Mouse (Mus musculus) adrenal gland, postnatal 4 days (tissue): ENCODE measurements at regions not wholly inside any gene's neighbourhood (a gene's known extent, or its start where the extent isn't known, plus 50 kb on each side); places are given as distances from the start of the nearest gene placed in this dataset.
A peak's percentile ranks its signal among the peaks of the same experiment; 100 is the strongest.
"Not testable (repeated sequence)": the region's sequence is repeated elsewhere in the genome, so short reads cannot be mapped to it uniquely, and the experiment has no call there.

ENCODE experiments used
- DNase-seq, 2 experiments: peaks; one replicate each; pipeline ENCODE4 v3.0.0; 2021 to 2022; ENCODE audit warnings: low spot score in 2 of 2, mixed read lengths in 2 of 2

DNA sequence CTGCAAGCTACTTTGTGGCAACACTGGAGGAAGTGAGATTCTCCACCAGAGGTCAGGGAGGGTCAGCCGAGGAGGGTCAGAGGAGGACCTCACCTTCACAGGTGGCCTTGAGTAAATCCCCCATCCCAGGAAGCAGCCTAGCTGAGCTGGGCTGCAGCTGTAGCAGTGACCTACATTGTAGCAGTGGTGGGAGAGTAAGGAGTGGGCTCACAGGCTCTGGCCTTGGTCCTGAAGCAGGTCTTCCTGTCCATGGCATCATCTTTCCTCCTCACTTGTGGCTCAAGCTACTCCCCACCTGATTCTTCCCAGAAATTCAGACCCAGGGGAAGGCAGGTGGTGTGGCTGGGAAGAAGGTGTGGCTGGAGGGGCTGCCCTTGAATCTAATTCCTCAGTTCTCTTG is 84.3 kb downstream of the 1810013L24Rik start:
- not testable (repeated sequence) for DNase-seq

DNA sequence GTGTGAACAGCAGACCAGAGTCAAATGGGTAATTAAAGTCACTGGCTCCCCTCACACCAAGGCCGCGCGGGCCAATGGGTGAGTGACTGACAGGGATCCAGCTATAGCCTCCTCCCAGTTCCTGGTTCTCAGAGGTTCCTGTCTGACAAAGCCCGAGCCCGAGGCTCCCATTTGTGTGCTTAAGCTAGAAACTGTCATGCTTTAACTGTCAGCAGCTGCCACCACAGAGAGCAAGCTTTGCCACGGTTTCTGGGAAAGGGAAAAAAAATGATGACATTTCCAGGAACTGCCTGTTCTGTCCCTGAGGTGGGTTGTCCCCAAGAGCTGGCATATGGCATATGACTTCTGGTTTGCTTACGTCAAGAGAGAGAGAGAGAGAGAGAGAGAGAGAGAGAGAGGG is 86.2 kb downstream of the 1810013L24Rik start:
- DNase-seq: no peak

DNA sequence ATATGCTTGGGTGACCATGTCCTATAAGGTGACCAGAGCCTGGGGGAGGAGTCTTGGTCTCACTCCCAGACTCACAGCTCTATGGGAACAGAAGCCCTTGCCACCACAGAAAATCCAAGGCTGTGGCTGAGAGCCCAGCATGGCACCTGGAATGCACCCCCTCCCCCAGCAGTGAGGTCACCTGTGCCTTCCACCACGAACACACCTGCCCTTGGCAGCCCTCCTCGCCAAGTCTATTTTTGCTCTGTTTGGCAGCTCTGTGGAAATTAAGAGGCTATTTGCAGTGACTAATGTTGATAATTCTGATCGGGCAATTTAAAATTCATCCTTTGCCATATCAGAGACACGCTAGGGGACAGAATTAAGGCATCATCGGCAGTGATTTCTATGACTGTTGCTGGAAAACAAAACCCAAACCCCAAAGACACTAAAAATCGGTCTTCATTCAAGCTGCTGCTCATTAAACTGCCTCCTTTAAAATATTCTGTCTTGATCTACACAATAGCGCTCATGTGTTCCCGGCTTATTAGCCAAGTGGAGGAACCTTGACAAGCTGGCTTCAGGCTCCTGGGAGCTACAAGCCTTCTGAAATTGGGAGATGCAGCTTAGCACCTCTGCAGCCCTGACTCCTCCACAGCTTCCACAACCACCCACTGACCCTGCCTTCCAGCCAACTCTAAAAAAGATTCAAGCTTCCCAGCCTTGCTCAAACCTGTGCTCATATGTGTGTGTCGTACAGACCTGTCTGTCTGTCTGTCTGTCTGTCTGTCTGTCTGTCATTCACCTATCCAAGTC is 89.0 kb downstream of the 1810013L24Rik start:
- DNase-seq: no peak

DNA sequence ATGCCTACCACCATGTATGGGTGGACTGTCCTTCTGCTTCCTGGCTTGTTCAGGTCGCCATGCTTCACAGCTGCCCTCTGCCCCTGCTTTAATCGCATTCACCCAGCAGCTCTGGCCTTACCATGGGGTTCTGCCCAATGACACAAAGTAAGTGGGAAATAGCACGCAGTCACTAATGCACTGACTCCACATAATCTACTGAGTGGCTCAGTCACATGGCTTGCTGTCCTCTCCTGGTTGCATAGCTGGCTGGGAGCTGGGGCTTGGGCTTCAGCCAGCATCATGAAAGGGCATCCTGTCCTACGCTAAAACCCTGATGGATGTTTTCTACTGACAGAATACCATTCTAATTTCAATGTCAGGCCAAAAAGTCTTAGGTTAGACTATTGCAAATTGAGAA is 94.8 kb downstream of the 1810013L24Rik start:
- DNase-seq: no peak

DNA sequence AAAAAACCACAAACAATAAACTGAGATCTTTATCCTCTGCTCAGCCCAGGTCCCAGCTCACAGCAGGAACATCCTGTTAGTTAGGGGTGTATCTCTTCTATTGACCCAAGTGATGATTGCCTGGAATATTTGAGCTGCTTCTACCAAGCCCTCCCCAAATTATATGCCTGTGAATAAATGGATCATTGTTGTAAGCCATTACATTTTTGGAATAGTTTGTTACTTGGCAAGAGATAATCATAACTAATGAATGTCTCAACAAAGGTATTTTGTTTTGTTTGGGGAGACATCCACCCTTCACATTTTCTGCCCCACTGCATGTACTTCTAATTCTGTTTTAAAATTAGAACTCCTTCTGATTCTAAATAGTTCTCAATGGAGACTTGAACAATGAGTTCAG is 102.1 kb downstream of the 1810013L24Rik start:
- no peak for DNase-seq

DNA sequence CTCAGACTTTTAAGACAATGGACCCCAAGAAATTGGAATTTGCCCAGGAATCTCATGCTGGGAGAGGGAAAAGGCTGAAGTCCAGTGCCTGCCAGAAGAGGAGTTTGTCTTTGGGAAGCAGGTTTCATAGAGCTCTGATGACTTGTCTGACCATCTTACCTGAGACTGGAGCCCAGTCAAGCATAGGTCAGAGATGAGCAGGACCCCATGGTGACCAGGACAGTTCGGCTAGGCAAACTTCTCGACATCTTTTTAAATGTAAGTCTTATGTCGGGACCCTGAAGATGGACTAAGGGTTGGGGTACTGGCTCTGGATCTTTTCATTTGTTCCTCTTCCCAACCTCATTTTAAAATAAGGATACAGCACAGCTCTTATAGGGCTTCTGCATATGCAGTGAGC is 103.2 kb downstream of the 1810013L24Rik start:
- DNase-seq: no peak

DNA sequence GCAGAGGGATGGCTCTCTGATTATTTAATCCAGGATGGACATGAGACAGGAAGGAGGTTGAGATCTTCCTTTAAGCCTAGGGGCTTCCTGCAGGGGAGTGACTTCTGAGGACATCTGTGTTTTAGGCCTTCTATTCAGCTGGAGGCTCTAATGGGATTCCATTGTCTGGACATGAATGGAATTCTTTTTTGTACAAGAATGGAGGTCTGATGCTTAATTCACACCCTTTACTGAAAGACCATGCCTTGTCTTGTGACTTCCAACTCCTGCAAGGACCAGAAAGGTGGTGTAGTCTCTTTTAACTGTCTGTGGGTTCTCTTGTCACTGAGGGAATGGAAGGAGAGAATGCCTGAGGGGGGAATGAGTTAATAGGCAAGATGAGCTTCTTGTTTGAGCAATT is 106.5 kb downstream of the 1810013L24Rik start:
- DNase-seq: no peak

DNA sequence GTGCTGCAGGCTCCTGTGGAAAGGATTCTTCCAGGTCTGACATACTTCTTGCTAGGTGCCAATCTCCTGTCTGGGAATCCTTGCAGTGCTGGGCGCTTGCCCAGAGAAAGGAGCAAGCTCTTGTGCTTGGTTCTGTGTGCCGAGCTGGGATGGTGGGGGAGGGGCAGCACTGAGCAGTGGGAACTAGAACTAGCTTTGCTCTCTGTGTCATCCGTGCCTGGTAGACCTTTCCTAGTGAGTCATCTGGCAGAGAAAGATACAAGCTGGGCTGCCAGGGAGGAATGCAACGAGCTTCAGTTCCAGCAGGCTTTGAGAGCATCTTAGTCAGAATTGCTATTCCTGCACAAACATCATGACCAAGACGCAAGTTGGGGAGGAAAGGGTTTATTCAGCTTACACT is 108.6 kb downstream of the 1810013L24Rik start:
- DNase-seq: peak in 1 of 2 experiments; percentile 24

DNA sequence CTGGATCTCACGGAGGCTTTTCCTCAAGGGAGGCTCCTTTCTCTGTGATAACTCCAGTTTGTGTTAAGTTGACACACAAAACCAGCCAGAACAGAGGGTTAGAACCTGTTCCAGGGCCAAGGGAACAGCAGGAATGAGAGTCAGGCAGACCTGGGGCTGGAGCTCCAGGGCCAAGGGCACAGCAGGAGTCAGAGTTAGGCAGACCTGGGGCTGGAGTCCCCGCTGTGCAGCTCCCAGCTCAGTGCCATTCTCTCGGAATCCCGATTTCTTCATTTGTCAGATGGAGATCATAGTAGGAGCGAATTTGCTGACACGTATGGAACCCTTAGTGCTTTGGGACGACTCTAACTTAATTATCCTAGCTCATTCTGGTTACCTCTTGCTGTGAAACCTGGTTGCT is 109.2 kb downstream of the 1810013L24Rik start:
- no peak for DNase-seq

DNA sequence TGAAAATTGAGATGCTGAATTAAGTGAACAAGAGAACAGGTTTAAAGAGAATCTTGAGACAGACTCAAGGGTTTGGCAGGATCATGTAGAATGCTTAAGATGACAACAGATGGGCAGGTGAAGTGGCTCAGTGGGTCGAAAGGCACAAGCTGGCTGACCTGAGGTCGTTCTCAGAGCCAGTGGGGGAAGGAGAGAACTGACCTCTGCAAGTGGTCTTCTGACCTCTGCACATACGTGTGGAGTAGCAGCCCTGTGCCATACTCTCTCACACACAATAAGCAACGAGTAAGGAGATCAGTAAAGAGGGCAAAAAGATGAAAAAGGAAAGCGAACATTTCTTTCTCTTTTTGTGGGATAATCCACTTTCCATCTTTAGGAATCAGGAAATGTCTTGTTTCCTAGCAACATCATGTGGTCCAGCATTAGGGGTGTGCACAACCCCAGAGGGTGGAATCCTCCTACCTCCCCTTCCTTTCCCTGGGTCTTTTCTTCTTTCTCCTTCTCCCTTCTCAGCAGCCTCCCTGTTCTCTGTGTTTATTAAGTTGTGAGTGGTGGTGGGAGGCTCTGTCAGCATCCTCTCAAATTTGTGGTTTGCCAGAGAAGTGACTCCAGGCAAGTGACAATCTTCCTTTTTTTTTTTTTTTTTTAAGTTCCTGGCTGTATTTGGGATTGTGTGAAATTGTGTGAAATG is 114.7 kb downstream of the 1810013L24Rik start:
- no peak for DNase-seq

DNA sequence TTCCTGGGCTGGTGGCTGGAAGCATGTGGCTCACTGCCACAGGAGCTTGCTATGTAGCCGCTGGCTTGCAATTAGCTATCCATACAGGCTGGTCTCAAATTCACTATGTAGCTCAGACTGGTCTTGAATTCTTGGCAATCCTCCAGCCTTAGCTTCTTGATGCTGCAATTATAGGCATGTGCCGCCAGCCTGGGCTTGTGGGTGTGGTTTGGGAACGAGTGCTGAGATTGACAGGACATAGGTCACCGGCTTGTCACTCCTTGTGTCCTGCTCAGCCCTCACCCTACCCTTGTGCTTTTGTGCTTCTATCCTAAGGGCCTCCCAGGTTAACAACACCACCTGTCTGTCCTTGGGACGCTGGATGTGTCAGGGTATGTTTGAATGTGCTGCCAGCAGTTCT is 117.9 kb downstream of the 1810013L24Rik start:
- no peak for DNase-seq

DNA sequence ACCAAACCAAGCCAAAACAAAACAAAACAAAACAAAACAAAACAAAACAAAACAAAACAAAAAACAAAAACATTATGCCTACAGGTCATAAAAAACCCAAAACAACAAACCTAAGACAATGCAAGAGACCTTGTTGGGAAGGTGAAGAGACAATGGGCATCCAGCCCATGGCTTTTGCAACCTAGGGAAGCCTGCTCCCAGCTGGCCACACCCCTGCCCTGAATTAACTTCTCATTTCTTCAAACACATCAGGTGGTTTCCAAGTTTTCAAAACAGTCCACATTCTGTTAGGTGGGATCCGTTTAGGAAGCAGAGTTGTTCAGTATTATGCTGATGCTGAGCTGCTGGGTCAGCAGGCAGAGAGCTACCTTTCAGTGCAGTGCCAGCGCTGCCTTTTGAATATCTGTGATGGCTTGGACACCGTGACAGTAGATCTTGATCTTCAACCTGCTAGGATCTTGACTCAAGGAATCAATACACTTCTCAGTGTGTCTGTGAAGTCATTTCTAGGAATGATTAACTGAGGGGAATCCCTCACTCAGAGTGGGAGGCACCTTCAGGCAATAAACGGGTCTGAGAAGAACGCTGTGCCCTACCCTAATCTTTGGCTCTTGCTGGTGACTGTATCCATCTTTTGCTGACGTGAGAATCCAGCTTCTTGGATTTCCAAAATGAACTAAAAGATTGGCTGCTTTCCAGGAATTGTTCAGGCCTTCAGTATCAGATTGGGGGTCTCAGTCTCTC is 121.4 kb downstream of the 1810013L24Rik start:
- DNase-seq: no peak

DNA sequence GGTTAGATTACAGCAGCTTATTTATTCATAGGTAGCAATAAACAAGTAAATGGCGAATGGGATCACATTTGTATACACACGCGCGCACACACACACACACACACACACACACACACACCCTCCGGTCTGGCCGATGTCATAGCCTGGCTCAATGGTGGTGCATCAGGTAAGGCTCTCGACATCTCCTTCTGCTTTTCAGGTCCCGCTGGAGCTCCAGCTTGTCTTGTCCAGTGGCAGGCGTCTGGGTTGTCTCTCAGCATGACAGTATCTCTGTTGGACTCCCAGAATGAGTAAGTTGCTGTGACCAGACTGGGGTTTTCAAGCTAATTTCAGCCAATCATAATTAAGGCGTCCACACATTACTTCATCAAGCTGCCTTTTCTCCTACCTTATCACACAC is 131.8 kb downstream of the 1810013L24Rik start:
- no peak for DNase-seq

DNA sequence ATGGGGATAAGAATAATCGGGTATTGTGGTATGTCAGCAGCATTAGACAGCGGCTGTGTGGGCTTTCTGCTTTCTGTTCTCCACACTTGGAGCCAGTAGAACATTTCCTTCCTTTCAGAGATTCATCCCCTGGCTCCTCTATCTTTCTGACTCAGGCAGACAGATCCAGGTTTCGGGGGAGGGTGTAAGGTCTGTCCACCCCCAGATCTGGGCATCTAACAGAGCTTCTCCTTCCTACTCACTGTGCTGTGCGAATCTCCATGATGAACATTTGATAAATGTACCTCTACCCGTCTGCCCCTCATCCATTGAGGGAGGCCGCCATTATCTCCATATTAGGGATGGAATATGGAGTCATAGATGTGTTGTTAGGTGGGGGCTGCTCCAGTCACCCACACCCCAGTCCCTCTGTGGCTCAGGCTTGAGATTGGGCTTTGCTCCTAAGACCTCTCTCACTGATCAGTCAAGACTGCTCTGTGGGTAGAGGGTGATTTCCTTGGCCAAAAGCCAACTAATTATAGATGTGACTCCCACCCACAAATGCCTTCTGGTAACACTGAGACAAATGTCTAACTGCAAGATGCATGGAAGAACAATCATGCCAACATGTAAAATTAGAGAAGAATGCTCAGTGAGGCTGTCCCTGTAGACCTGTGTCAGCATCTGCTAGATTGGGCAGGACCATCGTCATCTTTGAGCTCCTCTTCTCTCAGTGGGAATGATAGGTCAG is 163.8 kb downstream of the 1810013L24Rik start:
- DNase-seq: no peak

DNA sequence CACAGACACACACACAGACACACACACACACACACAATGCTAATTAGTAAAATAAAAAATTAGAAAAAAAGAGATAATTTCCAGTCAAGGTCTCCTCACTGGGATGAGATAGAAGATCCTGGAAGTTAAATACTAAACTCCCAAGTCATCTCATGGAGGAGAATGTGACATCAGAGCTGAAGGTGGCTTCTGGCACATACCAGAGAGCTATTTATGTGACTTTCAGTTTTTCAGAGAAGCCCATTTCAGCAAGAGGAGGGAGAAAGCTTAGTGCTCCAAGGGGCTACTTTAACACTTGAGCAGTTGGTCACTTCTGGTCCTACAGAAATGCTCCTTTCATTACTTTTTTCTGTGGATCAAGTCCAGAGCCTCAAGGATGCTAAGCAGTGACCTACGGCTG is 164.6 kb downstream of the 1810013L24Rik start:
- no peak for DNase-seq

DNA sequence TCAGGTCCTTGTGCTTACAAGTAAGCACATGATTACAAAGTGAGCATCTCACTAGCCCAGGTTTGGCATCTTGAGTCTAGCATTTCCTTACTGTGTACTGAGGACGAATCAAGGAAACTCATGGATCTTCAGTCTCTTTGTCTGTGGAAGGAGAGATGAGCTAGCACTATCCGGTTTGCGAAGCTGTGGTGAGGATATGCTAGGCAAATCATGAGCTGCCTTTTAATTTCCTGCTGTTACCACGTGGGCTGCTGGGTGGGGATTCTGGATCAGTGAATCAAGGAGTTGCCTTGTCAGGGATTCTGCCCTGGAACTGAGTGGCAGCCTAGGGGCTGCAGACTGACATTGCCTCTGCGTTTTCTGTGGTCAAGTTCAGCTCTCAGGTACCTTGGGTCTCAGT is 167.3 kb downstream of the 1810013L24Rik start:
- no peak for DNase-seq

DNA sequence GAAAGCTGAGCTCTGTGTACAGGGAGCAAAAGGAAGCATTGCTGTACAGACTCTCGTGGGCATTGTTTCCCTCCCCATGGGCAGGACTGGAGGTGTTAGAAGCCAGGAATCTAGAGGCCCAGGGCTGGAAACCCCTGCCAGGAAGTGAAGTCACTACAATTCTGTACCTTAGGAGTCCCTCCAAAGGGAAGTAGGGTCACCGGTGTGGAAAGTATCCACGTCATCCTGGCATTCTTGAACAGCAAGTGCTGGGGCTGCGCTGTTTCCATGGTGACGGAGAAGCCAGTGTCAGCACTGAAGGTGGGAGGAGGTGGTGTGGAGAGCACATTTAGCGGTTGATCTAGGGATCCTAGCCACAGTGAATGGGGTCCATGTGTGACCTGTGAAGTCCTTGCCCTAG is 174.1 kb downstream of the 1810013L24Rik start:
- DNase-seq: no peak

DNA sequence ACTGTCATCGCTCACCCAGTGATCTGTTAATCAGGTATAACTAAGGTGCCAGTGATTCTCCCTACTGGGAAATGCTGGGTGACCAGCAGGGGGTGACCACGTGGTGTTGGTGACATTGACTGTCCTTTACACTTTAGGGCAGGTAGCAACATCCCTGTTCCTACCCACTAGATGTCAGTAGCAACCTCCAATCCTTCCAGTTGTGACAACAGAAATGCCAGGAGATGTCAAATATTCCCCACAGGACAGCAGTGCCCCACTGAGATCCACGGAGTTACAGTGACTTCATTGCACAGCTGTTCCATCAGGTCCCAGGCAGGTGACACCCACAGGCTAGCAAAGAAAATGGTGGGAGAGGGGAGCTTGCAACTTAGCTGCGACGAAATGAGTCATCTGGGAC is 176.0 kb downstream of the 1810013L24Rik start:
- no peak for DNase-seq

DNA sequence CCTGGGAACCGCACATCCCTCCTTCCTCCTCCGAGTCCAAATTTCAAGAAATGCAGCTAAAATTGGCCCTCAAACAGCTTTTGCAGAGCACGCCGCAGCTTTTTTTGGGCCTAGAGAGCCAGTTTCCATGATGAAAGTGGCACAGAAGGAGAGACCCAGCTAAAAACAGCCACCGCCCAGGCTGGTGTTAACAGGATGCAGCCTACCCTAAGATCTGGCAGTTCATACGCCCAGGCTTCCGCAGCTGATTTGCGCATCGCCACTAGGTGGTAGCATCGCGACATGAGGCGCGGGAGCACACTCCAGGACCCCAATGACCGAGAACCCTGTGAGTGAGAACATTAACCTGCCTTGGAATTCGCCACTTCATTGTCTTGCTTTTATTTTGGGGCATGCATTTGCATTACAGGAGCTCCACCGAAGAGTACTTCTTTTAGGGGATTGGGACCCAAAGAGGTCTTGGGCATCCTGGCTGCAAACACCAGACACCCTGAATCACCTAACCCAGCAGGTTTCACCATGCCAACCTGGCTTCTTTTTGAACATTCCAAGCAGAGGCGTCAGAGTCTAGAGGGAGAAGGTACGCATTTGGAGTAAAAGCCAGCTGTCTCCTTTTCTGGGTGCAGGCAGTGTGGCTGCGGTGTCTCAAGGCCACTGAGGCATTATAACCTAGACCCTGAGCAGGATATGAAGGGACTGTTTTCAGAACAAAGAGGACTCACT is 179.6 kb downstream of the 1810013L24Rik start:
- peak; percentile 51 to 58 for DNase-seq

DNA sequence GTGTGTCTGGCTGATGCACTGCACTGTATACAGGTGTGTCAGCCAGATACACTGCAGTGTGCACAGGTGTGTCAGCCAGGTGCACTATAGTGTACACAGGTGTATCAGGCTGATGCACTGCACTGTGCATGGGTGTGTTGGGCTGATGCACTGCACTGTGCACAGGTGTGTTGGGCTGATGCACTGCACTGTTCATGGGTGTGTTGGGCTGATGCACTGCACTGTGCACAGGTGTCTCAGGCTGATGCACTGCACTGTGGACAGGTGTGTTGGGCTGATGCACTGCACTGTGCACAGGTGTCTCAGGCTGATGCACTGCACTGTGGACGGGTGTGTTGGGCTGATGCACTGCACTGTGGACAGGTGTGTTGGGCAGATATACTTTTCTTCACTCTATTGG is 181.2 kb downstream of the 1810013L24Rik start:
- no peak for DNase-seq

DNA sequence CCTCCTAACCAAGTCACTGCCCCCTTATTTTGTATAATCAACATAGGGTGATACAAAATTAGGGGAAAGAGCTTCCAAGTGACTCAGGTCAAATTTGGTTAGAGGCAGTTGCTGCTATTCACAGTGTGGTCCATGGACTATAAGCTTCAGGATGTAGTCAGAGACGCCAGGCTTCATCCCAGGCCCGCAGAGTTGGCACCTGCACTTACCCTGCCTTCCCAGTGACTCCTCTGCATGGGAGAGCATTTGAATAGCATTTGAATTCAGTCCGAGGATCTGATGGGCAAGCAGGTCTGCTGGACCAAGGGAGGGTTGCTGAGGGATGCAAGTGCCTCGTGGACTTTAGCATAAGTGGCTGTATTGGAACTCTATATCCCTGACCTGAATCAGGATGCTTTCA is 181.8 kb downstream of the 1810013L24Rik start:
- DNase-seq: no peak
